Mouse (Mus musculus) kidney, adult 2 months (tissue): ENCODE measurements around the gene Ercc1. TPM values are rescaled to one million over a fixed set of nuclear protein-coding genes. Genes with fewer than 3 reads are reported as not detected.
A peak's percentile ranks its signal among the peaks of the same experiment; 100 is the strongest.

ENCODE experiments used
- DNase-seq: peaks from one replicate; pipeline ENCODE4 v3.0.0; 2021
- H3K27ac ChIP-seq: fragments of 200-500 bp; 2 replicates; pipeline ENCODE4 v1.5.1; 2012; ENCODE audit warnings: low read depth, low read length, control low read depth, inconsistent platforms; ENCODE audit not compliant: insufficient read depth
- H3K27me3 ChIP-seq: fragments of 200-500 bp; replicated peaks from 2 replicates; pipeline ENCODE4 v1.6.1; 2012; ENCODE audit warnings: mild to moderate bottlenecking, moderate library complexity, low read length, inconsistent platforms; ENCODE audit not compliant: control insufficient read depth, insufficient read depth
- H3K36me3 ChIP-seq: fragments of 200-500 bp; 2 replicates; pipeline ENCODE4 v1.6.1; 2012; ENCODE audit warnings: mild to moderate bottlenecking, moderate library complexity, low read length, inconsistent platforms; ENCODE audit not compliant: control insufficient read depth, insufficient read depth
- H3K4me1 ChIP-seq: fragments of 200-500 bp; 2 replicates; pipeline ENCODE4 v1.6.1; 2011; ENCODE audit warnings: low read length; ENCODE audit not compliant: control insufficient read depth, insufficient read depth
- H3K4me3 ChIP-seq: fragments of 200-500 bp; 2 replicates; pipeline ENCODE4 v1.5.1; 2011; ENCODE audit warnings: mild to moderate bottlenecking, low read depth, low read length, control low read depth; ENCODE audit not compliant: insufficient read depth
- CTCF ChIP-seq: fragments of 200-500 bp; conservative IDR thresholded peaks from 2 replicates; pipeline ENCODE4 v1.5.1; 2011; ENCODE audit warnings: low read depth, mild to moderate bottlenecking, control low read depth, low read length, moderate library complexity, mixed read lengths; ENCODE audit not compliant: insufficient read depth, insufficient read length
- POLR2A ChIP-seq: fragments of 200-500 bp; IDR thresholded peaks from one replicate; pipeline ENCODE4 v1.6.1; 2011; ENCODE audit warnings: low read depth, low read length, control low read depth
- WGBS: fragments of 180-500 bp; shearing (Covaris S2); methylation state at CpG from one replicate; pipeline ENCODE4 v1.1.7; 2018; 5-methylcytosine and 5-hydroxymethylcytosine counted together
- polyA plus RNA-seq: library from polyadenylated mRNA; depleted of rRNA; stranded (reverse); fragments of >200 nt; gene quantifications from 2 replicates; pipeline ENCODE4 v1.2.3, GENCODE M21; 2012

Ercc1 gene
- polyA plus RNA-seq, 1 experiment, result 27.6 TPM

DNA sequence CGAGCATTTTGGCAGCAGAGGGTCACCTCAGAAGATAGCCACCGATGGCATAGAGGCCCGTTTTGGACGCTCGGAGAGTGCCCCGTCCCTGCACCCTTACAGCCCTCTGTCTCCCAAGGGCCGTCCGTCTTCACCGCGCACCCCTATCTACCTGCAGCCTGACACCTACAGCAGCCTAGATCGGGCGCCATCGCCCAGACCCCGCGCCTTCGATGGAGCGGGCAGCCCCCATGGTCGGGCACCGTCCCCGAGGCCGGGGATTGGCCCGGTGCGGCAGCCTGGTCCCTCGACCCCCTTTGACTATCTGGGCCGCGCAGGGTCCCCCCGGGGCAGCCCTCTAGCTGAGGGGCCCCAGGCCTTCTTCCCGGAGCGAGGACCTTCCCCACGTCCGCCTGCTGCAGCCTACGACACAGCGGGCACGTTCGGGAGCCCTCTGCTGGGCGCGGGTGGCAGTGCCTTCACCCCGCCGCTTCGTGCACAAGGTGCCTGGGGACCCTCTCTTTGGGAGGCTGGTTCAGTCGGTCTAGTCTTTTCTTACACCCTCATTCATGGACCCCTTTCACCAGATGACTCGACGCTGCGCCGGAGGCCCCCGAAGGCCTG, 25.3 kb downstream of the Ercc1 start:
- H3K27me3 ChIP-seq, result no peaks in the 10 kb centered on the region
- peak; percentile 47 for DNase-seq
- 12% methylated on average over 46 of the region's 46 CpGs for WGBS
- no peaks in the 10 kb centered on the region for H3K36me3 ChIP-seq
- no peak overlapping the region for H3K27ac ChIP-seq
- no peaks in the 10 kb centered on the region for H3K4me1 ChIP-seq
- H3K4me3 ChIP-seq, result no peak overlapping the region
- TF ChIP-seq CTCF (peak; percentile 68), POLR2A (no peak)

DNA sequence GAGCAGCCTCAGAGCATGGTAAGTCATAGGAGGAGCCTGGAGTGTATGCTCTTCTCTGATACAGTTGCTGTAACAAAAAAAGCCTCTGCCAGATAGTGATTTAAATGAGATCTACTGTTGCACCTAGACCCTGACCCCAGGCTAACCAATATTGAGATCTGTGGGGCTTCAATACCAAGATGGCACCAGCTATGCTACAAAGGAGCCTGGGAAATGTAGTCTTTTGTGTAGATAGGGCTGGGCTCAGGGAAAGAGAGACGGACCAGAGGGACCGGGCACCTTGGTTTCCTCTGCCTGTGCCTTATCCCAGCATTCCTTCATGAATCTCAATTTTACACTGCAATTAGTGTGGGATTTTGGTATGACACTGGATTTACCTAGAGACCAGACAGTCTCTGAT, 28.8 kb downstream of the Ercc1 start:
- TF ChIP-seq POLR2A, result no peak
- TF ChIP-seq CTCF, result no peak
- Histone ChIP-seq H3K4me3 (no peak overlapping the region), H3K36me3 (no peaks in the 10 kb centered on the region), H3K4me1 (no peaks in the 10 kb centered on the region), H3K27me3 (no peaks in the 10 kb centered on the region), H3K27ac (no peak overlapping the region)
- 88% methylated on average over 2 of the region's 2 CpGs for WGBS
- DNase-seq, result no peak

- DNase-seq, result no peak
- no peaks in the 10 kb centered on the region for H3K36me3 ChIP-seq
- 82% methylated on average over 18 of the region's 18 CpGs for WGBS
- no peaks in the 10 kb centered on the region for H3K4me1 ChIP-seq
- no peak overlapping the region for H3K4me3 ChIP-seq
- no peaks in the 10 kb centered on the region for H3K27me3 ChIP-seq
- TF ChIP-seq POLR2A (no peak), CTCF (no peak)
- H3K27ac ChIP-seq, result no peak overlapping the region
Measured at GRCm38 (mm10) chr7:19375368-19375767, 30.8 kb downstream of the Ercc1 start.

- no peaks in the 10 kb centered on the region for H3K4me1 ChIP-seq
- no peaks in the 10 kb centered on the region for H3K27me3 ChIP-seq
- DNase-seq, result no peak
- no peak overlapping the region for H3K27ac ChIP-seq
- H3K36me3 ChIP-seq, result no peaks in the 10 kb centered on the region
- no peak overlapping the region for H3K4me3 ChIP-seq
- TF ChIP-seq POLR2A (no peak), CTCF (no peak)
- WGBS, result 89% methylated on average over 4 of the region's 4 CpGs
Measured at GRCm38 (mm10) chr7:19376019-19376418, 31.4 kb downstream of the Ercc1 start.

- Histone ChIP-seq H3K4me3 (no peak overlapping the region), H3K27me3 (no peaks in the 10 kb centered on the region), H3K36me3 (no peaks in the 10 kb centered on the region), H3K4me1 (no peaks in the 10 kb centered on the region), H3K27ac (no peak overlapping the region)
- WGBS, result 67% methylated on average over 8 of the region's 8 CpGs
- no peak for TF ChIP-seq POLR2A
- no peak for TF ChIP-seq CTCF
- no peak for DNase-seq
Measured at GRCm38 (mm10) chr7:19378049-19378448, 33.5 kb downstream of the Ercc1 start.

GRCm38 (mm10) chr7:19381377-19382165, 37.0 kb downstream of the Ercc1 start, which contains the start of gene Ercc2:
Gene Ercc2 (plus strand): TSS chr7:19382010.
- TF ChIP-seq POLR2A (no peak), CTCF (no peak)
- 5% methylated on average over 48 of the region's 48 CpGs for WGBS

GRCm38 (mm10) chr7:19382166-19382541, 37.6 kb downstream of the Ercc1 start:
- Histone ChIP-seq H3K4me1 (no peaks in the 10 kb centered on the region), H3K4me3 (peak overlapping the region; percentile 98), H3K36me3 (no peaks in the 10 kb centered on the region), H3K27ac (no peak overlapping the region), H3K27me3 (no peaks in the 10 kb centered on the region)
- under 1% methylated on average over 37 of the region's 37 CpGs for WGBS
- TF ChIP-seq CTCF (0 out of 2 replicates have a peak, but pooled peaks have one; percentile 16), POLR2A (no peak)
- DNase-seq, result no peak

More at GRCm38 (mm10) chr7:19381377-19382165, 37.0 kb downstream of the Ercc1 start, which contains the start of gene Ercc2:
- Histone ChIP-seq H3K27me3 (no peaks in the 10 kb centered on the region), H3K36me3 (no peaks in the 10 kb centered on the region), H3K4me1 (no peaks in the 10 kb centered on the region), H3K4me3 (peak within 1 kb of the TSS; percentile 98), H3K27ac (no peak within 1 kb of the TSS)
- DNase-seq, result peak; percentile 99
